In genomic region chr2:168009936-168010668, GRCm38 (mm10) we compare ENCODE assay signal across 8 mouse cellular contexts. TPM values are rescaled to one million over a fixed set of nuclear protein-coding genes. Genes with fewer than 3 reads are reported as not detected.
DNase-seq lines count a peak whose midpoint lies in the region; ATAC-seq and TF ChIP-seq lines count a peak whose summit lies in the region.

TSS of gene Ripor3 (minus strand) at chr2:168010618.

- peak; percentile 85 for TF ChIP-seq CTCF in lung, postnatal 0 days (IDR thresholded peaks at IDR 0.05)

- no peaks in the 10 kb centered on the region for H3K9me3 ChIP-seq in lung, postnatal 0 days (ENCODE audit: low read length)

- H3K4me1 ChIP-seq in lung, postnatal 0 days (ENCODE audit: insufficient read depth, low read depth, low read length), result no peaks in the 10 kb centered on the region

- H3K4me3 ChIP-seq in lung, postnatal 0 days (ENCODE audit: low read depth, low read length), result no peak within 1 kb of the TSS

- DNase-seq in B cell, adult 2 months, result peak; percentile 84 to 87
- peak; percentile 88 for DNase-seq in NIH3T3 (ENCODE audit: low read depth)
- DNase-seq in cerebellum, postnatal 25 days, result peak; percentile 49 to 70
- DNase-seq in heart, adult 9 months (ENCODE audit: low spot score in 2 of 2), result peak; percentile 44 to 68
- DNase-seq in kidney, postnatal 14 days, result peak; percentile 82
- DNase-seq in lung, postnatal 0 days (ENCODE audit: low spot score), result peak; percentile 87
- DNase-seq in ovary, postnatal 36 days (ENCODE audit: low spot score), result peak; percentile 80
- DNase-seq in urinary bladder, postnatal 14 days (ENCODE audit: low spot score), result peak; percentile 85

- no peak within 1 kb of the TSS for H3K4me2 ChIP-seq in lung, postnatal 0 days (replicated peaks; ENCODE audit: low read depth, low read length)

- H3K9ac ChIP-seq in lung, postnatal 0 days (replicated peaks; ENCODE audit: low read depth), result no peak within 1 kb of the TSS

- H3K27ac ChIP-seq in lung, postnatal 0 days (ENCODE audit: low read length), result no peak within 1 kb of the TSS

- TF ChIP-seq EP300 in lung, postnatal 0 days (IDR thresholded peaks at IDR 0.05), result no peak

- ATAC-seq in lung, postnatal 0 days, result peak; percentile 77

- no peaks in the 10 kb centered on the region for H3K36me3 ChIP-seq in lung, postnatal 0 days (ENCODE audit: insufficient read depth, low read length)

- no peaks in the 10 kb centered on the region for H3K27me3 ChIP-seq in lung, postnatal 0 days (replicated peaks; ENCODE audit: insufficient read depth, low read length)

- WGBS in lung, postnatal 0 days, result 28% methylated on average over 9 of the region's 9 CpGs

RNA-seq across cellular contexts. Expression of gene Ripor3, which starts in this region (rescaled TPM):
- polyA plus RNA-seq in lung, postnatal 0 days (2015; fragmentation: Nextera tagmentation; extraction: Ambion mirVana), result 1.00 and 1.1 TPM in 2 replicates
